Mouse (Mus musculus): Measurements from ENCODE around the gene Nod2.

DNA sequence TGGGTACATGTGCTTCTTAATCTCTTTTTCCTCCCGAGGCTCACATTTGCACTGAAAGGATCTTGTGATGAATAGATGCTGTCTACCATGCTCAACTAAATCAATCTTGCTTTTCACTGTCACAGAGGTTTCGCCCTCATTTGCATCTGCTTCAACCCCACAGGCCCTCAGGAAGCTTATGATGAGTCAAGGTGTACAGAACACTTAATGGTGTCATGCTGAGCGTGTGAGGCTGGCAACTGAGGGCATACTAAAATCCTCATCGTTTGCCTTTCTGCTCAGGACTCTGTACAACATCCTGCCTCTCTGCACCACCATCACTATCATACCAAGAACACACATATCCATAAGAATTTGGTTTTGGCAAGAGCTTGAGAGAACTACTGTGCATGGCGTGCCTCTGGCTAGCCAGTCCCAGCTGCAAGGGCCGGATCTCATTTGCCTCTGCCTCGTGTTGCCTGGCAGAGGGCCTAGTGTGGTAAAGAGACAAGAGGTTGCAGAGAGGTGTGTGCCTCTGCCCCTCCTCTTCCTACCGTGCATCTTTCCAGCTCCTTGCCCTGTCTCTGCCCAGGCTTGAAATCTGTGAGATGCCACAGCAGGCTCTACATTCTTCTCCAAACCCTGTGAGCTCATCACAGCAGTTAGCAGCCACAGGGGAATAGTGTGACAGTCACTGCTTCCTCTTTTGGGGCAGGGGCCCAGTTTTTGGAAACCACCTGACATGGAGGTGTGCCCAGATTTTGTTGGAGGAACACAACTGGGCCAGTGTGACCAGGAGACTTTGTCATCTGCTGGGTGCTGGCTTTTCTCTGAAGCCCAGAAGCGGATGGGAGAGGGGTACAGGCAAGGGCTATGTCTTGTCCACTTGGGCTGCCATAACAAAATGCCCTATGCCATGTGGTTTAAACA, 9.8 kb upstream of the Nod2 start:
- TF ChIP-seq MAX (IDR thresholded peaks at IDR 0.05) (no peak), MYOD1 (IDR thresholded peaks at IDR 0.05; ENCODE audit: control insufficient read depth, insufficient read length, low read depth) (no peak)

All from C2C12 (cell line).